Mouse (Mus musculus): ENCODE results near the gene Fbxl21.

The Fbxl21 gene

GRCm38 (mm10) chr13:56522081-56522820, at the start of gene Fbxl21:
Gene Fbxl21 (plus strand): TSS chr13:56522472.
- peak; percentile 65 for DNase-seq (ENCODE audit: low read depth)

GRCm38 (mm10) chr13:56472661-56473060, 49.6 kb upstream of the Fbxl21 start:
- DNase-seq (ENCODE audit: low read depth): no peak

GRCm38 (mm10) chr13:56475363-56475762, 46.9 kb upstream of the Fbxl21 start:
- peak; percentile 26 for DNase-seq (ENCODE audit: low read depth)

GRCm38 (mm10) chr13:56476790-56477189, 45.5 kb upstream of the Fbxl21 start:
- peak; percentile 44 for DNase-seq (ENCODE audit: low read depth)

- peak; percentile 6 for DNase-seq (ENCODE audit: low read depth)
Observed at GRCm38 (mm10) chr13:56477271-56477670, 45.0 kb upstream of the Fbxl21 start.

- no peak for DNase-seq (ENCODE audit: low read depth)
Observed at GRCm38 (mm10) chr13:56478027-56478426, 44.2 kb upstream of the Fbxl21 start.

GRCm38 (mm10) chr13:56482146-56482545, 40.1 kb upstream of the Fbxl21 start, which contains the start of gene Il9:
Gene Il9 (minus strand): TSS chr13:56482246.
- no peak for DNase-seq (ENCODE audit: low read depth)

- DNase-seq (ENCODE audit: low read depth): no peak
Observed at GRCm38 (mm10) chr13:56488012-56488411, 34.3 kb upstream of the Fbxl21 start.

- peak; percentile 15 for DNase-seq (ENCODE audit: low read depth)
Observed at GRCm38 (mm10) chr13:56494440-56494839, 27.8 kb upstream of the Fbxl21 start.

- no peak for DNase-seq (ENCODE audit: low read depth)
Observed at GRCm38 (mm10) chr13:56500132-56500531, 22.1 kb upstream of the Fbxl21 start.

GRCm38 (mm10) chr13:56500636-56501035, 21.6 kb upstream of the Fbxl21 start:
- DNase-seq (ENCODE audit: low read depth): no peak

- DNase-seq (ENCODE audit: low read depth): no peak
Observed at GRCm38 (mm10) chr13:56501866-56502420, 20.3 kb upstream of the Fbxl21 start.

GRCm38 (mm10) chr13:56506871-56507496, 15.3 kb upstream of the Fbxl21 start:
- DNase-seq (ENCODE audit: low read depth): no peak

- no peak for DNase-seq (ENCODE audit: low read depth)
Observed at GRCm38 (mm10) chr13:56509796-56510195, 12.5 kb upstream of the Fbxl21 start.

- no peak for DNase-seq (ENCODE audit: low read depth)
Observed at GRCm38 (mm10) chr13:56513595-56513994, 8.7 kb upstream of the Fbxl21 start.

GRCm38 (mm10) chr13:56516311-56516710, 6.0 kb upstream of the Fbxl21 start:
- no peak for DNase-seq (ENCODE audit: low read depth)

GRCm38 (mm10) chr13:56516816-56517215, 5.5 kb upstream of the Fbxl21 start:
- DNase-seq (ENCODE audit: low read depth): no peak

- DNase-seq (ENCODE audit: low read depth): no peak
Observed at GRCm38 (mm10) chr13:56522821-56523167, 522 bp downstream of the Fbxl21 start.

- no peak for DNase-seq (ENCODE audit: low read depth)
Observed at GRCm38 (mm10) chr13:56526871-56527270, 4.6 kb downstream of the Fbxl21 start.

- DNase-seq (ENCODE audit: low read depth): no peak
Observed at GRCm38 (mm10) chr13:56527846-56528245, 5.6 kb downstream of the Fbxl21 start.

GRCm38 (mm10) chr13:56528281-56528680, 6.0 kb downstream of the Fbxl21 start:
- no peak for DNase-seq (ENCODE audit: low read depth)

- no peak for DNase-seq (ENCODE audit: low read depth)
Observed at GRCm38 (mm10) chr13:56529031-56529430, 6.8 kb downstream of the Fbxl21 start.

GRCm38 (mm10) chr13:56529685-56530084, 7.4 kb downstream of the Fbxl21 start:
- no peak for DNase-seq (ENCODE audit: low read depth)
